Mouse (Mus musculus) midbrain, postnatal 0 days (tissue): Measurements from ENCODE around the gene Nudt1. TPM values are rescaled to one million over a fixed set of nuclear protein-coding genes. Genes with fewer than 3 reads are reported as not detected.
A peak's percentile ranks its signal among the peaks of the same experiment; 100 is the strongest.

Experiments used
- ATAC-seq: fragments of 200-750 bp; cut with Nextera tagmentation; 2 replicates; pipeline ENCODE4 v1.8.0; 2017; ENCODE audit warnings: moderate number of reproducible peaks, mild to moderate bottlenecking, moderate TSS enrichment, moderate library complexity; ENCODE audit not compliant: low FRiP score
- DNase-seq: peaks from one replicate; pipeline ENCODE4 v3.0.0-alpha.2; 2015; ENCODE audit warnings: low spot score
- H3K27ac ChIP-seq: fragments of 300-500 bp; sonication (generic); 2 replicates; pipeline ENCODE4 v1.5.1; 2014; ENCODE audit warnings: low read depth, mild to moderate bottlenecking, low read length, mixed read lengths
- H3K27me3 ChIP-seq: fragments of 300-500 bp; sonication (generic); 2 replicates; pipeline ENCODE4 v1.6.1; 2014; ENCODE audit warnings: low read length, control low read depth, mixed read lengths; ENCODE audit not compliant: insufficient read depth
- H3K36me3 ChIP-seq: fragments of 300-500 bp; sonication (generic); 2 replicates; pipeline ENCODE4 v1.6.1; 2014; ENCODE audit warnings: low read length, control low read depth, mixed read lengths; ENCODE audit not compliant: insufficient read depth
- H3K4me1 ChIP-seq: fragments of 300-500 bp; sonication (generic); 2 replicates; pipeline ENCODE4 v1.6.1; 2014; ENCODE audit warnings: mild to moderate bottlenecking, control low read depth, antibody characterized with exemption, low read length, mixed read lengths; ENCODE audit not compliant: insufficient read depth
- H3K4me2 ChIP-seq: fragments of 300-500 bp; sonication (generic); 2 replicates; pipeline ENCODE4 v1.6.1; 2014; ENCODE audit warnings: low read depth, mild to moderate bottlenecking, low read length, mixed read lengths; ENCODE audit not compliant: poor library complexity, severe bottlenecking
- H3K4me3 ChIP-seq: fragments of 300-500 bp; sonication (generic); 2 replicates; pipeline ENCODE4 v1.5.1; 2014; ENCODE audit warnings: low read depth, mild to moderate bottlenecking, low read length, moderate library complexity
- H3K9ac ChIP-seq: fragments of 300-500 bp; sonication (generic); replicated peaks from 2 replicates; pipeline ENCODE4 v1.6.1; 2014; ENCODE audit warnings: mild to moderate bottlenecking, low read length, moderate library complexity, mixed read lengths; ENCODE audit not compliant: poor library complexity, severe bottlenecking
- H3K9me3 ChIP-seq: fragments of 300-500 bp; sonication (generic); 2 replicates; pipeline ENCODE4 v1.6.1; 2016; ENCODE audit warnings: low read length, control low read depth
- CTCF ChIP-seq: IDR thresholded peaks from 2 replicates; pipeline ENCODE4 v1.5.1; 2016; ENCODE audit warnings: antibody characterized with exemption, mild to moderate bottlenecking
- WGBS: fragments of 180-500 bp; shearing (Covaris S2); extraction: QIAGEN DNeasy Blood & Tissue Kit; methylation state at CpG from one replicate; pipeline ENCODE4 v1.1.7; 2014; 5-methylcytosine and 5-hydroxymethylcytosine counted together
- polyA plus RNA-seq: library from polyadenylated mRNA; unstranded; fragments of >200 nt; fragmentation: Nextera tagmentation; extraction: Ambion mirVana; gene quantifications from 2 replicates; pipeline ENCODE4 v1.2.1, GENCODE M21; 2015
- total RNA-seq: library from RNA; depleted of rRNA; stranded (reverse); fragments of >200 nt; gene quantifications from 2 replicates; pipeline ENCODE4 v1.2.3, GENCODE M21; 2014; rRNA removed

Nudt1 gene
- 7.6 and 10.5 TPM in 2 replicates for total RNA-seq
- 16.6 and 17.9 TPM in 2 replicates for polyA plus RNA-seq

DNA sequence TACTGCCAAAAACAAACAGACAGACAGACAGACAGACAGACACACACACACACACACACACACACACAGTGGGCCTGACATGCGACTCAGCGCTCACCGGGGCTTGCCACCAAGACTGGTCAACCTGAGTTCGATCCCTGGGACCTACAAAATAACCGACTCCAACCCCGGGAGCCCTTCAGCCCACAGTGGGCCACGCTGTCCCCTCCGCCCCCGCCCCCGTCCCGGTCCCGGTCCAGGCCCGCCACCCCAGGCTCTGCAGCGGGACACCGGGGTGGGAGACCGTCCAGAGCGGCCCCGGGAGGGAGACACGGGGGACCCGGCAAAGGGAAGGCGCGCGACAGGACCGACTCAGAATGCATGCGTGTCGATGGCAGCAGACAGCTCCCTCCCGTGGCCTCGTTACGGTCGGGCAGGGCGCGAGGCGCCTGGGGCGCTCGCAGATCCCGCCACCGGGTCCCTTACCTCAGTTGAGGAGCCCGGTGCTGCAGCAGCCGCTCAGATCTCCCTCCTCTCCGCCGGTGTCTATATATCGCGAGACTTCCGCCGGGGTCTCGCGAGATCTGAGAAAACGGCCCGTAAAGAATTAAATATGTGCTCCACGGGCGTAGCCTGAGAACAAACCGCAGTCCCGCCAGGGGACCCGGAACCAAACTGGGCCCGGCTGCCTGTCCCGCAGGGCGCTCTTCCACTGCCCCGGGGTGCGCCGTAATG is at the start of gene Nudt1, which contains the start of gene Mad1l1:
Nudt1 (plus strand) TSS at position 615 of the 714 bp plus-strand sequence.
Mad1l1 (minus strand) TSS at position 511 of the 714 bp plus-strand sequence.
- peak; percentile 41 for TF ChIP-seq CTCF
- Histone ChIP-seq H3K36me3 (no peaks in the 10 kb centered on the region), H3K27ac (peak within 1 kb of the TSS; percentile 64), H3K4me3 (peak within 1 kb of the TSS; percentile 66), H3K9me3 (no peaks in the 10 kb centered on the region), H3K27me3 (no peaks in the 10 kb centered on the region), H3K4me2 (peak within 1 kb of the TSS; percentile 92), H3K4me1 (0 out of 2 replicates have a peak, but pooled peaks cover 4% of the 10 kb centered on the region), H3K9ac (peak within 1 kb of the TSS; percentile 99)
- DNase-seq (peak; percentile 96), ATAC-seq (peak; percentile 89)
- under 1% methylated on average over 58 of the region's 60 CpGs for WGBS

GRCm38 (mm10) chr5:140276779-140277178 is 44.7 kb upstream of the Nudt1 start:
- no peak for TF ChIP-seq CTCF
- WGBS: 73% methylated on average over 6 of the region's 6 CpGs
- ATAC-seq (no peak), DNase-seq (no peak)
- Histone ChIP-seq H3K9ac (no peak overlapping the region), H3K27me3 (no peaks in the 10 kb centered on the region), H3K27ac (no peak overlapping the region), H3K4me1 (no peaks in the 10 kb centered on the region), H3K9me3 (no peaks in the 10 kb centered on the region), H3K36me3 (no peaks in the 10 kb centered on the region), H3K4me2 (no peak overlapping the region), H3K4me3 (no peak overlapping the region)

DNA sequence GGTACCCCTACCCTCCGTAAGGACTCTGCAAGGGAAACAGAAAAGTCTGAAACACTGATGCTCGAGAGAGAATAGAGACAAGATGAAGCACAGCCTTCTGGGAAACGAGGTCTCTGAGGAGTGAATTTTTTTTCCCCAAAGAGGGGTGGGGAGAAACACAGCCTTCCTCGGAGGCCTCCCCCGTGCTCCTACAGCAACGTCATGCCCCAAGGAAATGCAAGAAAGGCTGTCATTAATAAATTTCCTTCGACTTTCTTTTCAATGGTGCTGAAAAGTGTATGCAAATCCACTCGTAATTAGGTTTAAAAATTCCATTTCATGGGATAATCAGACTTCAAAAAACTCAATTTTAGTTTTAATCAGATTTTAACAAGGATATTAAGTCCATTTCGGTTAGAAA is 41.3 kb upstream of the Nudt1 start:
- ATAC-seq (no peak), DNase-seq (no peak)
- Histone ChIP-seq H3K4me2 (no peak overlapping the region), H3K9me3 (no peaks in the 10 kb centered on the region), H3K4me3 (no peak overlapping the region), H3K36me3 (peaks cover 6% of the 10 kb centered on the region), H3K27me3 (no peaks in the 10 kb centered on the region), H3K27ac (no peak overlapping the region), H3K4me1 (no peaks in the 10 kb centered on the region; the same call in 1 of the 2 replicates), H3K9ac (no peak overlapping the region)
- TF ChIP-seq CTCF: no peak
- 45% methylated on average over 9 of the region's 9 CpGs for WGBS

GRCm38 (mm10) chr5:140282376-140282775 is 39.1 kb upstream of the Nudt1 start:
- Histone ChIP-seq H3K4me3 (no peak overlapping the region), H3K9me3 (no peaks in the 10 kb centered on the region), H3K36me3 (peaks cover 6% of the 10 kb centered on the region), H3K9ac (no peak overlapping the region), H3K27me3 (no peaks in the 10 kb centered on the region), H3K4me1 (no peaks in the 10 kb centered on the region; the same call in 1 of the 2 replicates), H3K27ac (no peak overlapping the region), H3K4me2 (no peak overlapping the region)
- peak; percentile 81 for DNase-seq
- 73% methylated on average over 8 of the region's 8 CpGs for WGBS
- ATAC-seq: no peak
- no peak for TF ChIP-seq CTCF

GRCm38 (mm10) chr5:140282900-140283299 is 38.6 kb upstream of the Nudt1 start:
- no peak for TF ChIP-seq CTCF
- no peaks in the 10 kb centered on the region; the same call in 1 of the 2 replicates for H3K4me1 ChIP-seq
- ATAC-seq (no peak), DNase-seq (no peak)
- H3K27me3 ChIP-seq: no peaks in the 10 kb centered on the region
- H3K4me2 ChIP-seq: no peak overlapping the region
- H3K4me3 ChIP-seq: no peak overlapping the region
- no peak overlapping the region for H3K9ac ChIP-seq
- H3K9me3 ChIP-seq: no peaks in the 10 kb centered on the region
- no peak overlapping the region for H3K27ac ChIP-seq
- WGBS: 97% methylated on average over 3 of the region's 3 CpGs
- peaks cover 6% of the 10 kb centered on the region for H3K36me3 ChIP-seq

DNA sequence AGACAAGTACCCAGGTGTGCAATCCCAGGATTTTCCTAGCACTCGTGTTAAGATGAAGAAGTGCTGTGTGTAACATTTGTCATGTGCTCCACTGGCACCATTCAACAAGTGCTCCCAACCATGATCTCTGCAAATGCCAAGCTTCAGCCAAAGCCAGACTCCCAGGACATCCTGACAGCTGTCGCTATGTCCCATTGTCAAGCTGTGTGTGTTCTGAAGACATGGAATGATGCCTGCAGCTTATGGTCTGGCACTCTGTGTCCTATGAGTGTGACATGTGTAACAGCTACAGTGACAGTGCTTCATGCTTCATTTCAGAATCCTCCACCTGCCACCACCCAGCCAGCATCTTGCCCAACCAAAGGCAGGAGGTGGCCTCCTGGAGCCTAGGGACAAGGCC is 37.4 kb upstream of the Nudt1 start:
- Histone ChIP-seq H3K4me2 (no peak overlapping the region), H3K36me3 (peaks cover 7% of the 10 kb centered on the region), H3K4me3 (no peak overlapping the region), H3K27ac (no peak overlapping the region), H3K27me3 (no peaks in the 10 kb centered on the region), H3K9ac (no peak overlapping the region), H3K4me1 (no peaks in the 10 kb centered on the region; the same call in 1 of the 2 replicates), H3K9me3 (no peaks in the 10 kb centered on the region)
- TF ChIP-seq CTCF: no peak
- DNase-seq (peak; percentile 66), ATAC-seq (no peak)
- WGBS: 93% methylated on average over 2 of the region's 2 CpGs
